Mouse (Mus musculus) heart, embryonic 11.5 days (tissue): ENCODE results near the gene Ptafr. TPM values are rescaled to one million over a fixed set of nuclear protein-coding genes. Genes with fewer than 3 reads are reported as not detected.
"Not testable (repeated sequence)": the region's sequence is repeated elsewhere in the genome, so short reads cannot be mapped to it uniquely, and the experiment has no call there.

ENCODE experiments used
- ATAC-seq: fragments of 200-750 bp; cut with Nextera tagmentation; replicated peaks from 2 replicates; pipeline ENCODE4 v1.8.0; 2017; ENCODE audit warnings: moderate library complexity; ENCODE audit not compliant: insufficient number of reproducible peaks, low FRiP score, low TSS enrichment
- H3K27ac ChIP-seq: fragments of 300-500 bp; sonication (generic); 2 replicates; pipeline ENCODE4 v1.5.1; 2014; ENCODE audit warnings: mild to moderate bottlenecking, low read depth, low read length
- H3K27me3 ChIP-seq: fragments of 300-500 bp; sonication (generic); 2 replicates; pipeline ENCODE4 v1.6.1; 2014; ENCODE audit warnings: mild to moderate bottlenecking, low read length, mixed read lengths; ENCODE audit not compliant: control insufficient read depth, insufficient read depth
- H3K36me3 ChIP-seq: fragments of 300-500 bp; sonication (generic); 2 replicates; pipeline ENCODE4 v1.6.1; 2014; ENCODE audit warnings: mild to moderate bottlenecking, low read length, moderate library complexity, mixed read lengths; ENCODE audit not compliant: control insufficient read depth, insufficient read depth
- H3K4me1 ChIP-seq: fragments of 300-500 bp; sonication (generic); 2 replicates; pipeline ENCODE4 v1.6.1; 2014; ENCODE audit warnings: low read length; ENCODE audit not compliant: control insufficient read depth, insufficient read depth
- H3K4me2 ChIP-seq: fragments of 300-500 bp; sonication (generic); 2 replicates; pipeline ENCODE4 v1.6.1; 2014; ENCODE audit warnings: mild to moderate bottlenecking, moderate library complexity
- H3K4me3 ChIP-seq: fragments of 300-500 bp; sonication (generic); 2 replicates; pipeline ENCODE4 v1.5.1; 2014; ENCODE audit warnings: low read depth, low read length
- H3K9ac ChIP-seq: fragments of 300-500 bp; sonication (generic); 2 replicates; pipeline ENCODE4 v1.6.1; 2014; ENCODE audit warnings: mild to moderate bottlenecking, low read depth, low read length, moderate library complexity
- H3K9me3 ChIP-seq: fragments of 300-500 bp; sonication (generic); replicated peaks from 2 replicates; pipeline ENCODE4 v1.6.1; 2016; ENCODE audit warnings: low read length; ENCODE audit not compliant: control insufficient read depth
- WGBS: fragments of 180-500 bp; shearing (Covaris S2); extraction: QIAGEN DNeasy Blood & Tissue Kit; methylation state at CpG from one replicate; pipeline ENCODE4 v1.1.7; 2014; ENCODE audit not compliant: insufficient replicate concordance; 5-methylcytosine and 5-hydroxymethylcytosine counted together
- polyA plus RNA-seq: library from polyadenylated mRNA; unstranded; fragments of >200 nt; fragmentation: Nextera tagmentation; extraction: Ambion mirVana; gene quantifications from 2 replicates; pipeline ENCODE4 v1.2.1, GENCODE M21; 2014

The Ptafr gene
- polyA plus RNA-seq, 1 experiment from 2014 or later = 0.40 TPM

DNA sequence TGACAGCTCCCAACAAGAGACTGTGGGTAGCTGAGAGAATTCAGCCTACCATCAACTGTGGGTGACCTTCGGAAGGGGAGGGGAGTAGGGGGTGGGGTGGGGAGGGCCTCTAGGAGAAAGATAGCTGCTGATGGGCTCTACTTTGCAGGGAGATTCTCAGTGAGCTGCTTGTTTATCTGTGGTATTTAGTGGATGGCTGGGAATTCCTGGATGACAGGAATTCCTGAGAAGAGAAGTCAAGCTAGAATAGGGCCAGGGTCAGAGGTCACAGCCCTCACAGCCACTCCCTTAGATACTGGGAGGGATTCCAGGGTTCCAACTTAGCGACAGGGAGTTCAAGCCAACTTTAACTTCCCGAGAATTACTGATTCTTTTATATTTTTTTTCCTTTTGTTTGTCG, 30.3 kb downstream of the Ptafr start:
- ATAC-seq = no peak
- 0 out of 2 replicates have a peak, but pooled peaks cover 3% of the 10 kb centered on the region for H3K4me1 ChIP-seq
- no peak overlapping the region for H3K27ac ChIP-seq
- no peak overlapping the region for H3K4me2 ChIP-seq
- H3K9ac ChIP-seq = no peak overlapping the region
- WGBS = 31% methylated on average over 4 of the region's 4 CpGs
- H3K4me3 ChIP-seq = no peak overlapping the region
- no peaks in the 10 kb centered on the region for H3K36me3 ChIP-seq
- H3K27me3 ChIP-seq = no peaks in the 10 kb centered on the region
- H3K9me3 ChIP-seq = no peaks in the 10 kb centered on the region

DNA sequence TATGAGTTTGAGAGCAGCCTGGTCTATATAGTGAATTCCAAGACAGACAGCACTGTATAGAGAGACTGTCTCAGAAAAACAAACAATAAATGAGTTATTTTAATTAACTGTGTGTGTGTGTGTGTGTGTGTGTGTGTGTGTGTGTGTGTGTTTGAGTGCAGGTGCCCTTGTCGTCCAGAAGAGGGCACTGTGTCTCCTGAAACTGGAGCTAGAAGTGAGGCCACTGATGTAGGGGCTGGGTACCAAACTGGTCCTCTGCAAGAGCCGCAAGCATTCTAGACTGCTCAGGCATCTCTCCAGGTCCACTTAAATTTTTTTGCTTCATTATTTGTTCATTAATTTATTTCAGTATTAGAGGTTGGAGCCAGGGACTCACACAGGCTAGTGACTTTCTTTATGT, 35.0 kb downstream of the Ptafr start:
- Histone ChIP-seq H3K4me3 (no peak overlapping the region), H3K4me2 (no peak overlapping the region), H3K27me3 (no peaks in the 10 kb centered on the region), H3K36me3 (no peaks in the 10 kb centered on the region), H3K9me3 (no peaks in the 10 kb centered on the region), H3K9ac (no peak overlapping the region), H3K4me1 (0 out of 2 replicates have a peak, but pooled peaks cover 7% of the 10 kb centered on the region), H3K27ac (no peak overlapping the region)
- no peak for ATAC-seq
- WGBS = 78% methylated on average over 2 of the region's 2 CpGs

DNA sequence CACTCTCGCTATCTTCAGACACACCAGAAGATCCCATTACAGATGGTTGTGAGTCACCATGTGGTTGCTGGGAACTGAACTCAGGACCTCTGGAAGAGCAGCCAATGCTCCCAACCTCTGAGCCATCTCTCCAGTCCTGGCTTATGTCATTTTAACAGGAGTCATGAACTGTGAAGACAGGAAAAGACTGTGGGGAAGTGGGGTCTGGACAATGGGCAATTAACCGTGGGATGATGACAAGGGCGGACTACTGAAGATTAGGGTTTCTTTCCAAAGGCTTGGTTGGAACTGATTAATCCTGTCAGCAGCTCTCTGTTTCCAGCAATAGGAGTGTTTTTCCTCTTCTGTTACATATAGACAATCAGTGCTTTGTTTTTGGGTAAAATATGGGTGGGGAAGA, 35.9 kb downstream of the Ptafr start:
- Histone ChIP-seq H3K4me1 (0 out of 2 replicates have a peak, but pooled peaks cover 7% of the 10 kb centered on the region), H3K4me2 (no peak overlapping the region), H3K27ac (no peak overlapping the region), H3K4me3 (no peak overlapping the region), H3K9ac (no peak overlapping the region), H3K36me3 (no peaks in the 10 kb centered on the region), H3K9me3 (no peaks in the 10 kb centered on the region), H3K27me3 (no peaks in the 10 kb centered on the region)
- WGBS = 46% methylated on average over 3 of the region's 3 CpGs
- ATAC-seq = no peak

- H3K27ac ChIP-seq = no peak overlapping the region
- 0 out of 2 replicates have a peak, but pooled peaks cover 7% of the 10 kb centered on the region for H3K4me1 ChIP-seq
- 70% methylated on average over 6 of the region's 6 CpGs for WGBS
- H3K4me2 ChIP-seq = no peak overlapping the region
- H3K9me3 ChIP-seq = no peaks in the 10 kb centered on the region
- ATAC-seq = no peak
- H3K27me3 ChIP-seq = no peaks in the 10 kb centered on the region
- no peak overlapping the region for H3K4me3 ChIP-seq
- no peak overlapping the region for H3K9ac ChIP-seq
- H3K36me3 ChIP-seq = no peaks in the 10 kb centered on the region
Observed at GRCm38 (mm10) chr4:132600465-132600864, 36.6 kb downstream of the Ptafr start.

DNA sequence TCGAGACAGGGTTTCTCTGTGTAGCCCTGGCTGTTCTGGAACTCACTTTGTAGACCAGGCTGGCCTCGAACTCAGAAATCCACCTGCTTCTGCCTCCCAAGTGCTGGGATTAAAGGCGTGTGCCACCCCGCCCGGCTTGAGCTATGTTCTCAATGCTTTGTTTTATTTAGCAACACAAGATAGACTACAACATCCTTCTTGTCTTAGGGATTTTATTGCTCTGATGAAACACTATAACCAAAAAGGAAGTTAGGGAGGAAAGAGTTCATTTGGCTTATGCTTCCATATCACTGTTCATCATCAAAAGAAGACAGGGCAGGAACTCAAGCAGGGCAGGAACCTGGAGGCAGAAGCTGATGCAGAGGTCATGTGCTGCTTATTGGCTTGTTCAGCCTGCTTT, 37.4 kb downstream of the Ptafr start:
- not testable (repeated sequence) for H3K9me3 ChIP-seq, ATAC-seq, H3K4me1 ChIP-seq, H3K36me3 ChIP-seq, H3K27me3 ChIP-seq, H3K4me3 ChIP-seq, H3K4me2 ChIP-seq, H3K9ac ChIP-seq, H3K27ac ChIP-seq
- WGBS = 86% methylated on average over 4 of the region's 5 CpGs

DNA sequence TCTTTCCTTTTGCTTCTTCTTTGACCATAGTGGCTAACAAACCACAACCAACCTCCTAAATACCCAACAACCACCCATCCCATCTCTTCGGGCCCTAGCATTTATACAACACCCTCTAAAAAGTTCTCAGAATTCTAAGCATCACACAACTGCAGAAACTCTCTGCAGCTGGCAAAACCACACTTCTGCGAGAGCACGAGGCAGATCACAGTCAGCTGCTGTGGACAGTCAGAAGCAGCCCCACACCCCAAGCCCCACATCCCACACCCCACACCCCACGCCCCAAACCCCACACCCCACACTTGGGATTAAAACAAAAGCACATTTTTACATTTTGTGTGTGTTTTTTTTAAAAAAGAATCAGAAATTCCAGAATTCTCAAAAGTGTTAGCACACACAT, 39.6 kb downstream of the Ptafr start:
- no peak overlapping the region for H3K9ac ChIP-seq
- 81% methylated on average over 4 of the region's 4 CpGs for WGBS
- no peaks in the 10 kb centered on the region for H3K9me3 ChIP-seq
- ATAC-seq = no peak
- no peak overlapping the region for H3K4me2 ChIP-seq
- H3K27ac ChIP-seq = no peak overlapping the region
- peaks cover 9% of the 10 kb centered on the region for H3K4me1 ChIP-seq
- H3K27me3 ChIP-seq = no peaks in the 10 kb centered on the region
- H3K36me3 ChIP-seq = no peaks in the 10 kb centered on the region
- H3K4me3 ChIP-seq = no peak overlapping the region

- Histone ChIP-seq H3K9me3 (no peaks in the 10 kb centered on the region), H3K4me2 (no peak overlapping the region), H3K4me3 (no peak overlapping the region), H3K27me3 (no peaks in the 10 kb centered on the region), H3K27ac (no peak overlapping the region), H3K36me3 (no peaks in the 10 kb centered on the region), H3K4me1 (peaks cover 6% of the 10 kb centered on the region), H3K9ac (no peak overlapping the region)
- 71% methylated on average over 5 of the region's 5 CpGs for WGBS
- no peak for ATAC-seq
Observed at GRCm38 (mm10) chr4:132605816-132606215, 41.9 kb downstream of the Ptafr start.

DNA sequence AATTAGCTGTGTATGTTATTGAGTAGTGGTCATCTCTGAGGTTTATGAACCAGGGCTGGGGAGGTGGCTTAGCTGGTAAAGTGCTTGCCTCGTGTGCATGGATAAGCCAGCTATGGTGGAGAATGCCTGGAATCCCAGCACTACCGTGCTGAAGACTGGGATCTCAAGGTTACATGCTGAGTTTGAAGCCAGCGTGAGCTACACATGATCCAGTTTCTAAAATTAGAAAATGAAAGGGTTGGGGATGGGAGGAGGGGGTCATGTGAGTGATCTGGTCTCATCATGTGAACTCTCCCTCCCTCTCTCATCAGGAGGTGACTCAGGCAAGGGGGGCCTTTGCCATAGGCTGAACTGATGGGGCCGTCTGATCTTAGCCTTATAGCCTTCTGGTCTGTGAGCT, 44.3 kb downstream of the Ptafr start:
- no peaks in the 10 kb centered on the region for H3K27me3 ChIP-seq
- no peaks in the 10 kb centered on the region for H3K36me3 ChIP-seq
- H3K4me3 ChIP-seq = no peak overlapping the region
- H3K4me1 ChIP-seq = peaks cover 6% of the 10 kb centered on the region
- ATAC-seq = no peak
- peak overlapping the region; percentile 64 for H3K27ac ChIP-seq
- H3K9ac ChIP-seq = no peak overlapping the region
- WGBS = 18% methylated on average over 4 of the region's 4 CpGs
- H3K9me3 ChIP-seq = no peaks in the 10 kb centered on the region
- no peak overlapping the region for H3K4me2 ChIP-seq

DNA sequence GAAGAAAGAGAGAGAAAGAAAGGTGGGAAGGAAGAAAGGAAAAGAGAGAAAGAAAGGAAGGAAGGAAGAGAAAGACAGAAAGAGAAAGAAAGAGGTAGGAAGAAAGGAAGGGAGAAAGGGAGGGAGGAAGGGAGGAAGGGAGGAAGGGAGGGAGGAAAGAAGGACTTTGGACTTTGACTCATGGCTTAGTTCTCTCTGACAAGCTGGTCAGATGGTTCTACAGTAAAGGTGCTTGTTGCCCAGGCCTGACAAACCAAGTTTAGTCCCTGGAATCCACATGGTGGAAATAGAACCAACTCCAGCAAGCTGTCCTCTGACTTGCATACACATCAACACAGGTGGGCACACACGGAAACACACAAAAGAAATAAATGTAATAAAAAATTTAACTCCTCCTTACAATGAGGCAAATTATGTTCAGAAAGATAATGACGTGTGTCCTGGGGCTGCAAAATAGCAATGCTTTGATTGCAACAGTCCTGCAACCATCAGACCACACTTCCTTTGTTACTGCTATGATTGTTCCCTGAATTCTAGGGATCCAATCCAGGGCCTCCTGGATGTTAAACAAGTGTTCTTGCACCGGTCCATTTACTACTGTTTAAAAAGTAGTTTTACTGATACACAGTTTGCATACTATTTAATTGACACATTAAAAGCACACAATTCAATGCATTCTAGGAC, 46.6 kb downstream of the Ptafr start:
- H3K9me3 ChIP-seq = no peaks in the 10 kb centered on the region
- ATAC-seq = no peak
- H3K4me3 ChIP-seq = no peak overlapping the region
- no peaks in the 10 kb centered on the region for H3K27me3 ChIP-seq
- H3K27ac ChIP-seq = no peak overlapping the region
- H3K9ac ChIP-seq = no peak overlapping the region
- WGBS = 77% methylated on average over 3 of the region's 3 CpGs
- peaks cover 6% of the 10 kb centered on the region for H3K4me1 ChIP-seq
- no peak overlapping the region for H3K4me2 ChIP-seq
- no peaks in the 10 kb centered on the region for H3K36me3 ChIP-seq
